Mouse (Mus musculus) kidney, adult 18-20 months (tissue): ENCODE measurements at regions not wholly inside any gene's neighbourhood (a gene's known extent, or its start where the extent isn't known, plus 50 kb on each side); places are given as distances from the start of the nearest gene placed in this dataset.

Source experiments
- DNase-seq: peaks from one replicate; pipeline ENCODE4 v3.0.0; 2021

- no peak for DNase-seq
Measured at GRCm38 (mm10) chr8:34368556-34368955, 257.0 kb upstream of the Gm10131 start.

- no peak for DNase-seq
Measured at GRCm38 (mm10) chr8:34364446-34365035, 253.0 kb upstream of the Gm10131 start.

- DNase-seq: no peak
Measured at GRCm38 (mm10) chr8:34363679-34364078, 252.1 kb upstream of the Gm10131 start.

GRCm38 (mm10) chr8:34363131-34363530 lies 251.6 kb upstream of the Gm10131 start:
- DNase-seq: no peak

GRCm38 (mm10) chr8:34361377-34361776 lies 249.8 kb upstream of the Gm10131 start:
- no peak for DNase-seq

- DNase-seq: no peak
Measured at GRCm38 (mm10) chr8:34359776-34360175, 248.2 kb upstream of the Gm10131 start.

GRCm38 (mm10) chr8:34355059-34355458 lies 243.5 kb upstream of the Gm10131 start:
- DNase-seq: no peak

DNA sequence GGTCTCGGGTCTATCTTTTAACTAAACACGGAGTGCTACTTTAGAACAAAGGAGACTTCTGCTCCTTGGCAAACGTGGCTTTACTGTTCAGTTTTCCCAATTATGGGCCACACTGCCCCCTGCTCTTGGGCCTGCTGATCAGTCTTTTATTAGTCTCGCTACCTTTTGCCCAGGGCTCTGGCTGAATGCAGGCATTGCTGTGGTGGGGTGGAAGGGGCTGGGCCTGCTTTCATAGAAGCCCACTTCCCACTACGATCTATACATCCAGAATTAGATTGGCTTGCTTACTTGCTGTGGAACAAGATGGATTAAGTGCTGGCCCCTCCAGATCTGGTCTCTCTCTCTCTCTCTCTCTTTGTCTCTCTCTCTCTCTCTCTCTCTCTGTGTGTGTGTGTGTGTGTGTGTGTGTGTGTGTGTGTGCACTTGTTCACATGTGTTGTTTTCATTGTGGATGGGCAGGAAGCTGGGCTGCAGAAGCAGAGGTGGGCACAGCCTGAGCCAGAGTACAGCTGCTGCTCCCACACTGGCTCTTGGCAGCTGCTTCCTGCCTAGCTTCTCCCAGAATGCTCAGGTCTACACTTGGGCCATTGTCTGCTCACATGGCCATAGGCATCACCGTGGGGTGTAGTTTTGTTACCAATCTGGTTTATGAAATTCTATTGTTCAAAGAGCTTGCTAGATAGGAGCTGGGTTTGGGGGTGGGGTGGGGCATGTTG lies 241.8 kb upstream of the Gm10131 start:
- DNase-seq: no peak

- no peak for DNase-seq
Measured at GRCm38 (mm10) chr8:34334851-34335250, 223.3 kb upstream of the Gm10131 start.

GRCm38 (mm10) chr8:34331673-34332072 lies 220.1 kb upstream of the Gm10131 start:
- DNase-seq: no peak

GRCm38 (mm10) chr8:34326614-34326965 lies 215.1 kb upstream of the Gm10131 start:
- DNase-seq: no peak

DNA sequence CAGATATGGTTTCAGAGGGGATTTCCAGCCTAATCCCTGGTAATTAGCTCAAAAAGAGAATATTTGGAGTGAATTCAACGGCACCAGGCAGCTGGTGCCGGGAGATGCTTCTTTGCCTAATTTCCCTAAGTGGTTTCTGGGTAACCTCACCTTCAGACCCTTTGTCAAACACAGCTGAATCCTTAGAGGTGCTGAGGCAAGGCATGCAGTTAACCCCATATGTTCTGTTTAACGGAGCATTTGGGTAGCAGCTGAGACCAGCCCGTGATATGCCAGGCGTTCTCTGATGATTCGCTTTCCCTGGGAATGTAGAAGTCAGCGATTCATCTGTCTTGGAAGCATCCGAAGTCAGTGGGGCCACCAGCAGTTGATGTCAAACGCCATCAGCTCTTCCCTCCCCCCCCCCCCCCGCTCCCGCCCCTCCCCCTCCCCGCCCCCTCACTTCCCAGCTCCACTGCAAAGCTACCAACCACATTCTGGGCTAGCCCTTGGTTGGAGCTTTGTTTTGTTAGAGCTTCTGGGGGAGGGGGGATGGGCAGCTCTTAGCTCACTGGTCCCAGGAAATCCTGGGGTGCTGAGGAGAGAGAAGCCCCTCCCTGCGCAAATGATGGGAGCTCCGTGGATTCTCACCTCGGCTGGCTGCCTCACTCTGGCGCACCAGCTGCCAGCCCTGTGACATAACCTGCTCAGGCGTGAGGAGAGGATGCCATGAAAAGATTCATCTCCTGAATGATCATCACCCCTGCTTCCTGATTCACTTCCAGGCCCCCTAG lies 214.5 kb upstream of the Gm10131 start:
- DNase-seq: no peak

DNA sequence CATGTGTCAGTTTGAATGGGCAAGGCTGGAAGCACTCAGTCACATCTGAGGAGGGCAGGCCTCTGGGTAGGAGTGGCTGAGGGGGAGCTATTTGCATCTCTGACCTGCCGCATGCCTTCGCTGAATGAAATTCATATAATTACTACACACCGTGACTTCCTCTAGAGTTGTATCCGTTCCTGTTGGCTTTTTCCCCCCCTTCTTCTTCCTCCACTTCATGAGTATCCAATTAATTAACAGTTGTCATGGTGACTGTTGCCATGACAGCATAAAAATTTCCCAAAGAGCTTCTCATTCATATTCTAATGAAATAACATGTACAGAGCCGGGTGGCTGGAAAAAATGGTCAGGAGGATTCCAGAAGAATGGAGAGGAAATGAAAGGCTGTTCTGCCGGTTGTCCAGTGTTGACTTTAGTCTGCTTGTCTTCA lies 208.6 kb upstream of the Gm10131 start:
- DNase-seq: no peak

DNA sequence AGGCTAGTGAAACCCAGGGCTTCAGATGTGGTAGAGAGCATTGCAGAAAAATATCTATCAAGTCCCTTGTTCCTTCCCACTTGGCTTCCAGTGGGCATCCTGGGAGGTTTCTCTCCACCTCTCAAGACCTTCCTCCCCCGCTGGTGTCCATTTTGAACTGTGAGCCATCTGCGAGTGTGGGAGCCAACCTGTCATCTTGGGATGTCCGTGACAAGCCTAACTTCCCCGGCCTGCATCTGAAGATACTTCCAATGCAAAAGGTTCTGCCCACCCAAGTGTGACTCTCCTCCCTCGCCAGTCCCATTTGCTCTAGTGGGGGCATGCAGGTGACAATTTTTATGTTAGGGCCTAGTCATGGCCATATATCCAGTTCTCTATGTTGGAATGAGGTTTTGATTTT lies 208.2 kb upstream of the Gm10131 start:
- no peak for DNase-seq

- no peak for DNase-seq
Measured at GRCm38 (mm10) chr8:34315233-34315632, 203.7 kb upstream of the Gm10131 start.

DNA sequence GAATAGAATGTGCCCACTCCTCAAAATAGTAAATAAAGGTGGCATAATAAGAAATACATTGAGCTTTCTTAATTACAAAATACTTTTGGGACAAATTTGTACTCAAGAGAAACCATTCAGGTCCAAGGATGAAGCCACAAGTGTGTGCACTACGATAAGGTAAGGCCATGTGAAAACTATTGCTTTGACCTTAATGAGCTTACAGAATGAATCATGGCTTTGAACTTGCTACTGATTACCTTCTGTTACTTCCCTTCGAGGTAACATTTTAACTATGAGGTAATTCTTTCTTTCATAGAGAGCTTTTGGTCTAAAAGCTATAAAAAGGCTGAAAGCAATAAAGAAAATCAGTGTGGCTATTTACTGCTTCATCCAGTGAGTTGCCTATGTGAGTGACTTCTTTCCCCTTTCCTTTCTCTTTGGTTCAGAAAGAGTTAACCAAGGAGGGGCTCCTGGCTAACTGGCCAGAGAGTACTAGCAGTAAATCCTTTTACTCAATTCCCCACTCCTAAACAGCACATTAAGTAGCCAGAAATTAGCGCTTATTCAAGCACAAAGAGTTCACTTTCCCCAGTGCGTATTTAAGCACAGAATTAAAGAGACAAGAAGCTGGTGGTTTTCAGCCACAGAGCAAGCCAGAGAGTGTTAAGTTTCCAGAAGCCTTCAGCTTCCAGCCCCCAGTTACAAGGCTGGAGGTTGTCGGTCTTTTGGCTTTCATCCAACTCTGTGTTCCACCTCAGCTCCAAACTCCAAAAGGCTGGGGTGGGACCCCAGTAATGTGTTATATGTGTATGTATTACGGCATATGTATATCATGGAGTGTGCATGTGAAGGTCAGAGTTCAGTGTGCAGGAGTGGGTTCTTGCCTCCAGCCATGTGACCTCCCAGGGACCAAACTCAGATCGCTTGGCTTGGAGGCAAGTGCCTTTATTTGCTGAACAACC lies 194.3 kb upstream of the Gm10131 start:
- DNase-seq: no peak

DNA sequence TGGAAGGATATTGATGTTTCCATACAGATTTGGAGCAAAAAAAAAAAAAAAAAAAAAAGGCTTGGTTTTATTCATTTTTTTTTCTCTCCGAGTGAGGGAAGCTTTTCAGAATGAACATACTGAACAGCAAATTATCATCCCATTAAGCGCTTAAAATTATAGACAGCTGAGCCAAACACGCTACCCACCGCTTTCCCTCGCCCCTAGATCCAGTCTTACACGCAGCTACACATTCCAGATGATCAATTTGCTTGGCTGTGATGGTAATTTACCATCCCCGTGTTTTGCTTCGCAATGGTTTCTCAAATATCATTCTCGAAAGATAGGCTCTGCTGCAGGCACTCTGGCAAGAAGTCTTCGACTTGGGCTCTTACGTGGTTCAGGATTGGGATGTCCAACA lies 192.3 kb upstream of the Gm10131 start:
- DNase-seq: no peak

GRCm38 (mm10) chr8:34300331-34300903 lies 188.9 kb upstream of the Gm10131 start:
- DNase-seq: no peak

- DNase-seq: no peak
Measured at GRCm38 (mm10) chr8:34294721-34295120, 183.2 kb upstream of the Gm10131 start.

DNA sequence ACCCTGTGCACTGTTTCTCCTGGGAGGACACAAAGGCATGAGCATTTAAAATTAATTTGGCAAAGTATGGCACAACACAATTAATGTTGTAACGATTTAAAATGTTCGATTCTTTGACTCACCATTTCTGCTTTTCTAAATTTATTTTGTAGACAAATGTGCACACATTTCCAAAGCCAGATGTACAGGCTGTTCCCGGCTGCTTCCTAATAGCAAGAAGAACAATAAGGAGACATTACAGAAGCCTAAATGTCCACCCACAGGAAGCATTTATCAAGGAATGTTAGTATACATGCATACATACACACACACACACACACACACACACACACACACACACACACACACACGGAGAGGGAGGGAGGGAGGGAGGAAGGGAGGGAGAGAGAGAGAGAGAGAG lies 179.1 kb upstream of the Gm10131 start:
- no peak for DNase-seq

DNA sequence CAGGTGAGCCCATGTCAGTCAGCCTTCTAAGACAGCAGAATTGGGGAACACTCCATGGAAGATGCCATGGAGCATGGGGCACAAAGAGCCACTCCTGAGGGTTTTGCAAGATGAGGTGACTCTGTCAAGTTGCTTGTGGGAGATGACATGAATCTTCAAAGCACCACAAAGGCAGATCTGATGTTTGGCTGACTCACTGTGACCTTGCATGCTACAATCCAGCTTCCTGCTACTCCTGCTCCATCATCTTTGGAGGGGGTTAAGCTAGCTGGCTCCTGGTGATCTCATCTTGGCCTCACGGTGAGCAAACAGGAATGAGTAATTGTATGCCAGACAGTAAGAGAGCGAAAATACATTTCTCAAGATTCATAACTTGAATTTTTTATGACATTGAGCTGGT lies 176.3 kb upstream of the Gm10131 start:
- no peak for DNase-seq

DNA sequence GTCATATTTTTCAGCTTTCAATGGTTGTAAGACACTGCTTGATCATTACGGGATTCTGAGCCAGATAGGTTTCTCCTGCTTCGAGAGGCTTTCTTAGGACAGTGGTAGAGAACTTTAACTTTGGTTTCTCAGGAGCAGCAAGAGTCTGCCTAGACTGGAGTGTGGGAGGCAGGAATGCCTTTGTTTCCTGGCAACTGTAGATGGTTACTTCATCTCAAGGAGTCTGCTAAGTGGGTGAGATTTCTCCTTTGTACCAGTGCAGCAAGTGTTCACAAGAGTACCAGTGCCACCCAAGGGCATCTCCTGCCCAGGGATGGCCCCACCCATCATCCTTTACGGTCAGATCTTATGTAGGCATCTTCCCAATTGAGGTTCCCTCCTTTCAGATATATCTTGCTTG lies 173.0 kb upstream of the Gm10131 start:
- no peak for DNase-seq

DNA sequence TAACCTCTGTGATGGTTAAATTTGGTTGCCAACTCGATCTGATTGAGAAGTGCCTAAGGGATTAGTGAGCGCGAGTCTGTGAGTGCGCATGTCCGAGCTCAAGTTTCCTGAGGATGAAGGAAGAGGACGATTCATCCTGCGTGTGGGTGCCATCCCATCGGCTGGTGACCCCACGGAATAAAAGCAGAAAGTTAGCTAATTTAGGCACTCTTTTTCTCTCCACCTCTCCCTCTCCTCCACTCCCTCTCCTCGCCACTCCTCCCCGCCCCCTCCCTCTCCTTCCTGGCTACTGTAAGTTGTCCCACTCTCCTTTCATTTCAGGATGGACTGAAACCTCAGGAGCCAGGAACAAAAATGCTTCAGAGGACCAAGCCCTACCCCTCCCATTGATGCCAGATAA lies 168.9 kb upstream of the Gm10131 start:
- no peak for DNase-seq
